Mouse (Mus musculus) bone marrow macrophage, adult 2 months (primary cell): Measurements from ENCODE around the gene Bmp7. TPM values are rescaled to one million over a fixed set of nuclear protein-coding genes. Genes with fewer than 3 reads are reported as not detected.

Experiments
- H3K27ac ChIP-seq: 2 replicates; pipeline ENCODE4 v1.5.1; 2012; ENCODE audit warnings: low read depth, low read length; ENCODE audit not compliant: insufficient read depth
- H3K4me1 ChIP-seq: 2 replicates; pipeline ENCODE4 v1.6.1; 2012; ENCODE audit warnings: low read length; ENCODE audit not compliant: control insufficient read depth, insufficient read depth
- H3K4me3 ChIP-seq: 2 replicates; pipeline ENCODE4 v1.5.1; 2012; ENCODE audit warnings: mild to moderate bottlenecking, low read length, moderate library complexity; ENCODE audit not compliant: insufficient read depth
- CTCF ChIP-seq: IDR thresholded peaks from 2 replicates; pipeline ENCODE4 v1.5.1; 2012; ENCODE audit warnings: low read depth, mild to moderate bottlenecking, low read length, moderate library complexity
- POLR2A ChIP-seq: IDR thresholded peaks from 2 replicates; pipeline ENCODE4 v1.6.1; 2012; ENCODE audit warnings: mild to moderate bottlenecking, low read depth, low read length, borderline replicate concordance
- polyA plus RNA-seq: library from polyadenylated mRNA; stranded (reverse); fragments of >200 nt; gene quantifications from 2 replicates; pipeline ENCODE4 v1.2.4, GENCODE M21; 2012; ENCODE audit not compliant: missing spikeins, insufficient read depth, insufficient read length

Gene Bmp7
- polyA plus RNA-seq, 1 experiment, result not detected

DNA sequence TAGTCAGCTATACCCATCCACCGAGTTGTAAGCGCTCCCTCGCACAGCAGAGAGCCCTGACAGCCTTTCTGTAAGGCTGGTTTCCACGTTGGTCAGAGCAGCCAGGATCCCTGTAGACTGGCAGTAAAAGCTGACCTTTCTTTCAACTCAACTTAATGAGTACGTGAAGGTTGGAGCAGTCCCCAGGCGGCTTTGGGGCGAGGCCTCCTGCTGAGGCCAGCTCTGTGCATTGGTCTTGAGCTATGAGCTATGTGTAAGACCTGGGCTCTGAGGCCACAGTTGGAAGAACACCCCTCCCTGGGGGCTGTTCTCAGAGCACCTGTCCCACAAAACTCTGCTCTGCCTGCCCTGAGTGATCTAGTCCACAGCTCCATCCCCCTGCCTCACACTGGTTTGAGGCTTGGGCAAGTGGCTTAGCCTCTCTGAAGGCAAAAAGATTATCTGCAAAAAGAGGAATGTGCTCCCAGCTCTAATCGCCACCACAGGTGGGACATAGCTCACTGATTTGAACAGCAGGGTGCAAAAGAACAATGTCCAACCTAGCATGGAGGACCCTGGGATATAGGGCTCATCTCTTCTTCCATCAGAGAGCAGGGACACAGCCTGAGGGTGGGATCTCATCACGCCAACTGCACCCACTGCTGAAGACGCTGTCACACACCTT lies 100.7 kb downstream of the Bmp7 start:
- no peaks in the 10 kb centered on the region for H3K4me1 ChIP-seq
- no peak for TF ChIP-seq POLR2A
- TF ChIP-seq CTCF, result no peak
- H3K4me3 ChIP-seq, result no peak overlapping the region
- no peak overlapping the region for H3K27ac ChIP-seq

DNA sequence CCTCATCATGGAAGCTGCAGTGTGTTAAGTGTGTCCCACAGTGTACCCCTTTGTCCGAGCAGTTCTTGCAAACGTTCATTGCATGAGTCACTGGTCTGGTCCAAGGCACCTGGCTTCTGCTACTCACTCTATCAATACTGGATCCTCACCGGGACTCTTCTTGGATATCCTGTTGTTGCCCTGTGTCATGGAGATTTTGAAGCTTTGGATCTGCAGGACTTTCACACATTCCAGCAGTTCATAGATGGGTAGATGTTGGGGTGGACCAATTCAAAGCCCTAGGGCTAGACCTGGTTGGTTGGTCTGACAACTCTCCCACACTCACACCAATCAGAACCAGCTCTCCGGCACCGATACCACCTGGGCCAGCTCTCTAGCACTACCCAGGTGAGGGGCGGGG lies 103.6 kb downstream of the Bmp7 start:
- Histone ChIP-seq H3K4me3 (no peak overlapping the region), H3K4me1 (no peaks in the 10 kb centered on the region), H3K27ac (no peak overlapping the region)
- TF ChIP-seq POLR2A (no peak), CTCF (no peak)

DNA sequence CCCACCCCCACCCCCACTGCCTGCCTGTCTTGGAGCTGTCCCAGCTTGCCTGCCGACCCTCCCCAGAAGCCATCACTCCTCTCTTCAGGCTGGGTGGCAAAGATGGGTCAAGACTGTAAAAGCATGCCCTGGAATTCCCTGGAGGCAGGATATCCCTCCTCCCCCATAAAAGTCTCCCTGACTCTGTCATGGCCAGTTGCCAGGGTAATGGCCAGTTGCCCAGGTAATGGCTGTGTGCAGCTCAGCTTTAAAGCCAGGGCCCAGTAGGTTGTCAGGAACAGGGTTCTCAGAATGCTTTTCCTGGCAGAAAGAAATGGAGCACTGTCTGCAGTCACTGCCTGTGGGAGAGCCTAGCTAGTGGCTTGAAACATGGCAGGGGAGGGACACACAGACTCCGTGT lies 106.9 kb downstream of the Bmp7 start:
- no peak overlapping the region for H3K4me3 ChIP-seq
- no peak for TF ChIP-seq POLR2A
- TF ChIP-seq CTCF, result no peak
- no peaks in the 10 kb centered on the region for H3K4me1 ChIP-seq
- H3K27ac ChIP-seq, result no peak overlapping the region

DNA sequence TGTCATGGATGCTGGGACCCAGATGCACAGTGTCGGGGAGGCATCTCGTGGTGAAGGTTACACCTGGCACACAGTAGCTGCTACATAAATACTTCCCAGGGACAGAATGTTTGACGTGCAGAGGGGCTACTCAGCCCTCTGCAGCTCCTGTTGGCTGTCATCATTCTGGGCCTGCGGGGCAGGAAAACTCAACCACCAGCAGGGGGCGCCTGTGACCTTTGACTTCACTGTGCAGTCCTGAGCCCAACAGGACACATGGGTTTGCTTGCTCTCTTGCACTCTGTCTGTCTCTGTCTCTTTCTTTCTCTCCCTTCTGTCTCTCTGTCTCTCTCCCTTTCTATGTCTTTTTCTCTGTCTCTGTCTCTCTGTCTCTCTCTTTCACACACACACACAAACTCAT lies 108.4 kb downstream of the Bmp7 start:
- no peak overlapping the region for H3K4me3 ChIP-seq
- TF ChIP-seq CTCF (peak; percentile 64), POLR2A (no peak)
- H3K4me1 ChIP-seq, result no peaks in the 10 kb centered on the region
- H3K27ac ChIP-seq, result no peak overlapping the region

- no peaks in the 10 kb centered on the region for H3K4me1 ChIP-seq
- no peak overlapping the region for H3K4me3 ChIP-seq
- no peak overlapping the region for H3K27ac ChIP-seq
- TF ChIP-seq CTCF, result peak; percentile 38; the same call in 1 of the 2 replicates
- TF ChIP-seq POLR2A, result no peak
Measured at GRCm38 (mm10) chr2:172831133-172831532, 109.0 kb downstream of the Bmp7 start.

- no peak overlapping the region for H3K4me3 ChIP-seq
Measured at GRCm38 (mm10) chr2:172828229-172828628, 111.9 kb downstream of the Bmp7 start.

GRCm38 (mm10) chr2:172827564-172827963 lies 112.6 kb downstream of the Bmp7 start:
- Histone ChIP-seq H3K27ac (no peak overlapping the region), H3K4me1 (no peaks in the 10 kb centered on the region), H3K4me3 (no peak overlapping the region)
- TF ChIP-seq CTCF (no peak), POLR2A (no peak)

More at GRCm38 (mm10) chr2:172828229-172828628, 111.9 kb downstream of the Bmp7 start:
- TF ChIP-seq POLR2A (no peak), CTCF (no peak)
- no peak overlapping the region for H3K27ac ChIP-seq
- no peaks in the 10 kb centered on the region for H3K4me1 ChIP-seq

DNA sequence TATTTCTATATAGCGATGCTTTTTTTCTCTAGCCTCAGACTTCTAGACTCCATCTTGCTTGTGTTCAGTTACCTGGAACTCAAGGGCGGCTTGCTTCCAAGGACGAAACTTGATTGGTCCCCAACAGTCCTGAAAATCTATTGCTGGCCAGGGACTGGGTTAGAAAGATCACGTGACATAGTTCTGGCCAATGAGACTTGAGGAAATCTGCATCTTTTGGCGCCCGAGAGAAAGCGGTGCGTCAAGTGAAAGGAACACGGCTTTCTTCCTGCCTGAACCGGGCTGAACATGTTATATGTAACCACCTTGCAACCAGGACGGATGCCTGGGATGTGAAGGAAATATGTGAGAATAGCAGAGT lies 114.4 kb downstream of the Bmp7 start:
- TF ChIP-seq CTCF (no peak), POLR2A (no peak)
- no peak overlapping the region for H3K27ac ChIP-seq
- no peaks in the 10 kb centered on the region for H3K4me1 ChIP-seq
- H3K4me3 ChIP-seq, result no peak overlapping the region

- Histone ChIP-seq H3K4me1 (no peaks in the 10 kb centered on the region), H3K27ac (no peak overlapping the region), H3K4me3 (no peak overlapping the region)
- no peak for TF ChIP-seq CTCF
- TF ChIP-seq POLR2A, result no peak
Measured at GRCm38 (mm10) chr2:172824906-172825784, 115.0 kb downstream of the Bmp7 start.

- H3K4me1 ChIP-seq, result no peaks in the 10 kb centered on the region
- no peak for TF ChIP-seq POLR2A
- no peak for TF ChIP-seq CTCF
- H3K27ac ChIP-seq, result no peak overlapping the region
- no peak overlapping the region for H3K4me3 ChIP-seq
Measured at GRCm38 (mm10) chr2:172818631-172819230, 121.4 kb downstream of the Bmp7 start.

Other genes with a start within 250 kb of the Bmp7 start
- gene Spo11, start 37.4 kb upstream of the Bmp7 start, polyA plus RNA-seq, result not detected in 2 replicates
- gene Rae1, start 59.8 kb upstream of the Bmp7 start, polyA plus RNA-seq, result 28.4 and 30.4 TPM in 2 replicates
- 14.6 and 16.3 TPM in 2 replicates for gene Rbm38, start 80.2 kb upstream of the Bmp7 start, polyA plus RNA-seq
- gene Ctcfl, start 179.2 kb upstream of the Bmp7 start, polyA plus RNA-seq, result not detected in 2 replicates
- 0.58 TPM in 1 of 2 replicates, not detected in the other for gene Pck1, start 212.7 kb upstream of the Bmp7 start, polyA plus RNA-seq